15 mouse cellular contexts compared by ENCODE assay signal in genomic region chr9:61756224-61756800, GRCm38 (mm10).
DNase-seq lines count a peak whose midpoint lies in the region; ATAC-seq and TF ChIP-seq lines count a peak whose summit lies in the region.
"Had no signal": no experiment of that assay in that cellular context is flagged by ENCODE, and none has a peak within 500 bp of the region (broad histone marks: within the 10 kb centered on the region; RNA-seq: fewer than 3 reads in every experiment).

No protein-coding gene starts in this region.

- H3K9ac ChIP-seq in forebrain, embryonic 14.5 days (ENCODE audit: low read length), result no peak overlapping the region
- no peak overlapping the region for H3K9ac ChIP-seq in hindbrain, embryonic 15.5 days
- no peak overlapping the region for H3K9ac ChIP-seq in neural tube, embryonic 14.5 days (replicated peaks; ENCODE audit: low read depth, low read length)
- H3K9ac ChIP-seq: embryonic facial prominence, embryonic 12.5 days; liver, postnatal 0 days had no signal

- H3K36me3 ChIP-seq in forebrain, embryonic 14.5 days (ENCODE audit: control insufficient read depth, insufficient read depth, low read length), result no peaks in the 10 kb centered on the region
- H3K36me3 ChIP-seq in hindbrain, embryonic 15.5 days, result no peaks in the 10 kb centered on the region
- no peaks in the 10 kb centered on the region for H3K36me3 ChIP-seq in neural tube, embryonic 14.5 days (ENCODE audit: control insufficient read depth, insufficient read depth, low read length)
- H3K36me3 ChIP-seq: embryonic facial prominence, embryonic 12.5 days had no signal

- no peak for DNase-seq in left cerebral cortex, adult 2 months (ENCODE audit: extremely low spot score in 1 of 2, low spot score in 2 of 2)
- no peak for DNase-seq in left cerebral cortex, postnatal 25 days (ENCODE audit: low spot score in 2 of 2)
- peak; percentile 45 for DNase-seq in forebrain, embryonic 14.5 days (ENCODE audit: low spot score)
- no peak for DNase-seq in cerebellum, adult 18-20 months
- no peak for DNase-seq in adrenal gland, adult 8-10 months
- DNase-seq: heart, adult 18-20 months; heart, postnatal 10 days; kidney, postnatal 14 days; liver, postnatal 0 days; spleen, adult 18-20 months had no signal

- 59% methylated on average over 15 of the region's 15 CpGs for WGBS in forebrain, embryonic 14.5 days
- WGBS in hindbrain, embryonic 15.5 days, result 32% methylated on average over 15 of the region's 15 CpGs
- 41% methylated on average over 15 of the region's 15 CpGs for WGBS in neural tube, embryonic 14.5 days

- peak overlapping the region; percentile 16; the same call in 1 of the 2 replicates for H3K4me2 ChIP-seq in forebrain, embryonic 14.5 days (ENCODE audit: low read length)
- peak overlapping the region; percentile 31; the same call in 1 of the 2 replicates for H3K4me2 ChIP-seq in hindbrain, embryonic 15.5 days
- no peak overlapping the region for H3K4me2 ChIP-seq in neural tube, embryonic 14.5 days (ENCODE audit: low read depth, low read length)
- H3K4me2 ChIP-seq: embryonic facial prominence, embryonic 12.5 days had no signal

- H3K4me3 ChIP-seq in left cerebral cortex, adult 2 months, result no peak overlapping the region
- no peak overlapping the region for H3K4me3 ChIP-seq in forebrain, embryonic 14.5 days (ENCODE audit: low read depth, low read length)
- H3K4me3 ChIP-seq in hindbrain, embryonic 15.5 days, result no peak overlapping the region
- H3K4me3 ChIP-seq in neural tube, embryonic 14.5 days (ENCODE audit: low read depth, low read length), result no peak overlapping the region
- H3K4me3 ChIP-seq: embryonic facial prominence, embryonic 12.5 days had no signal

- H3K4me1 ChIP-seq in forebrain, embryonic 14.5 days (ENCODE audit: control insufficient read depth, insufficient read depth, low read length), result peaks cover 23% of the 10 kb centered on the region
- H3K4me1 ChIP-seq in hindbrain, embryonic 15.5 days (replicated peaks), result peaks cover 33% of the 10 kb centered on the region
- peaks cover 19% of the 10 kb centered on the region for H3K4me1 ChIP-seq in neural tube, embryonic 14.5 days (ENCODE audit: control insufficient read depth, insufficient read depth, low read length)

- H3K9me3 ChIP-seq in forebrain, embryonic 14.5 days (replicated peaks; ENCODE audit: control insufficient read depth, low read length), result no peaks in the 10 kb centered on the region
- no peaks in the 10 kb centered on the region for H3K9me3 ChIP-seq in hindbrain, embryonic 15.5 days
- H3K9me3 ChIP-seq in neural tube, embryonic 14.5 days (ENCODE audit: control insufficient read depth, low read length), result no peaks in the 10 kb centered on the region
- H3K9me3 ChIP-seq: embryonic facial prominence, embryonic 12.5 days had no signal

- no peak for TF ChIP-seq CTCF in left cerebral cortex, adult 2 months (IDR thresholded peaks at IDR 0.05)

- ATAC-seq in forebrain, embryonic 14.5 days, result 0 out of 2 replicates have a peak, but pooled peaks have one; percentile 4
- ATAC-seq in hindbrain, embryonic 15.5 days (ENCODE audit: low FRiP score, low read depth), result no peak; the same call in none of the 2 replicates
- ATAC-seq in neural tube, embryonic 14.5 days (ENCODE audit: low read depth), result peak; percentile 47
- ATAC-seq in cerebellum, adult (ENCODE audit: insufficient number of reproducible peaks, low FRiP score, low TSS enrichment), result no peak
- ATAC-seq: liver, postnatal 0 days had no signal

- H3K27me3 ChIP-seq in forebrain, embryonic 14.5 days (replicated peaks; ENCODE audit: control insufficient read depth, insufficient read depth, low read length), result no peaks in the 10 kb centered on the region
- no peaks in the 10 kb centered on the region for H3K27me3 ChIP-seq in hindbrain, embryonic 15.5 days
- no peaks in the 10 kb centered on the region for H3K27me3 ChIP-seq in neural tube, embryonic 14.5 days (ENCODE audit: control insufficient read depth, insufficient read depth, low read length)
- H3K27me3 ChIP-seq: embryonic facial prominence, embryonic 12.5 days had no signal

- intact Hi-C loops in left cerebral cortex, adult 2 months (cut with DNase I), result loop anchor here (10.0 kb wide), 1 partner anchor 182 kb away; no protein-coding TSS in a partner anchor
- intact Hi-C loops in left cerebral cortex, postnatal 25 days (cut with DNase I), result loop anchor here (2.0 to 5.0 kb wide), 3 partner anchors 72 to 386 kb away; no protein-coding TSS in a partner anchor

- H3K27ac ChIP-seq in left cerebral cortex, adult 2 months, result 0 out of 2 replicates have a peak overlapping the region, but pooled peaks have one; percentile 19
- H3K27ac ChIP-seq in forebrain, embryonic 14.5 days (ENCODE audit: low read depth, low read length), result no peak overlapping the region
- peak overlapping the region; percentile 66 for H3K27ac ChIP-seq in hindbrain, embryonic 15.5 days (replicated peaks)
- H3K27ac ChIP-seq in neural tube, embryonic 14.5 days (ENCODE audit: low read depth, low read length), result peak overlapping the region; percentile 44; the same call in 1 of the 2 replicates
- H3K27ac ChIP-seq: embryonic facial prominence, embryonic 12.5 days; macrophage had no signal

Comparison
In these comparisons a context has a peak if more than half of its experiments do, and no peak if none do; other contexts are left out.
1. ATAC-seq: peak in forebrain, embryonic 14.5 days (single experiment) and neural tube, embryonic 14.5 days (single experiment); none in hindbrain, embryonic 15.5 days (single experiment) and cerebellum, adult (single experiment).